ENCODE assay signal across 9 mouse cellular contexts in the genomic region with DNA sequence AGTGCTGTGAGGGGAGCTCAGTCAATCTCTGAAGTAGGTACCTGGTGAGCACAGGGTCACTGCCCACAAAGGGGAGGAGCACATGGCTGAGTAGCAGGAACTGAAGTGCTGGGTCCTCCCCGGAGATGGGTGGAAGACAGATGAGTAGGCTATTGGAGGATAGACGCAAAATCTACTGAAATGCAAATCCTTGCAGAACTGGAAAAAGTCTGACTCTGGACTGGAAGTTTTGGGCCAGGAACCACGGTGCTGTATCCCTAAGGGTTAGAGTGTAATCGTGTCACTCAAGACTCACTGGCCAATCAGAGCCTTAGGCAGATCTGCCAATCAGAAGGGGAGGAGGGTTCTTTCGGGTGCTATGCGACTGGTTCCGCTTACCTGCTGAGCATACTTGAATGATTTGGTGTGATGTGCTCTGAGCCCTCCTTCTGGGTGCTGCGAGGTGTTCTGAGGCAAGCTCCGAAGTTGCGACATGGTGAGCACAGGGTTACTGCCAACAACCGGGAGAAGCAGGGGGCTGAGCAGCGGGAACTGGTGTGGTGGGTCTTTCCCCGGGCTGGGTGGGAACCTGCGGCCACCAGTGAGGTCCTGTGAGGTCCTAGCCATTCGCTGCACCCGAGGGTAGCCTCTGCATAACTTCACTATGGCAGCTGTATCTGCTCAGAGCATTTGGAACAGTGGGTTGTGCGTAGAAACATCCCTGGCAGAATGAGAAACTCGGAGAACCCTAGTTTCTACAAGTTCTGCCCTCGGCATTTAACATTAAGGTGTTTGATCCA.
A peak's percentile ranks its signal among the peaks of the same experiment; 100 is the strongest.
DNase-seq lines count a peak whose midpoint lies in the region; ATAC-seq and TF ChIP-seq lines count a peak whose summit lies in the region.
"Had no signal": no experiment of that assay in that cellular context is flagged by ENCODE, and none has a peak within 500 bp of the region (broad histone marks: within the 10 kb centered on the region; RNA-seq: fewer than 3 reads in every experiment).

No protein-coding gene starts in this region.

- no peak overlapping the region for H3K27ac ChIP-seq in heart, embryonic 15.5 days
- no peak overlapping the region for H3K27ac ChIP-seq in liver, embryonic 13.5 days
- no peak overlapping the region for H3K27ac ChIP-seq in stomach, postnatal 0 days (replicated peaks)

- H3K27me3 ChIP-seq in heart, embryonic 15.5 days, result no peaks in the 10 kb centered on the region
- H3K27me3 ChIP-seq in liver, embryonic 13.5 days, result no peaks in the 10 kb centered on the region
- H3K27me3 ChIP-seq in stomach, postnatal 0 days (ENCODE audit: control insufficient read depth, insufficient read depth, low read length), result no peaks in the 10 kb centered on the region
- H3K27me3 ChIP-seq: Patski had no signal

- ATAC-seq in erythroblast, adult 5-6 weeks (replicated peaks; ENCODE audit: low FRiP score, poor library complexity, severe bottlenecking), result peak; percentile 65
- peak; percentile 92 for ATAC-seq in heart, embryonic 15.5 days (replicated peaks; ENCODE audit: insufficient number of reproducible peaks, insufficient read depth, low FRiP score, low read depth)
- ATAC-seq in liver, embryonic 13.5 days (ENCODE audit: low read depth), result peak; percentile 98
- peak; percentile 99 for ATAC-seq in stomach, postnatal 0 days (ENCODE audit: low FRiP score, low TSS enrichment)
- ATAC-seq: Patski had no signal

- DNase-seq in B cell, adult 2 months, result peak; percentile 54 to 56
- DNase-seq in brain, embryonic 18.5 days (ENCODE audit: low read depth, low spot score), result peak; percentile 36
- DNase-seq in kidney, postnatal 36 days, result peak; percentile 69 to 70
- DNase-seq in liver, embryonic 13.5 days, result peak; percentile 53
- peak; percentile 77 for DNase-seq in neural tube, embryonic 10.5 days (ENCODE audit: extremely low spot score, low spot score)
- peak; percentile 76 for DNase-seq in stomach, postnatal 0 days (ENCODE audit: low spot score)

- 3% methylated on average over 19 of the region's 19 CpGs for WGBS in heart, embryonic 15.5 days
- WGBS in liver, embryonic 13.5 days (ENCODE audit: insufficient replicate concordance), result 1% methylated on average over 19 of the region's 19 CpGs
- 1% methylated on average over 19 of the region's 19 CpGs for WGBS in stomach, postnatal 0 days

- peak overlapping the region; percentile 66 for H3K4me3 ChIP-seq in heart, embryonic 15.5 days
- H3K4me3 ChIP-seq in liver, embryonic 13.5 days (replicated peaks), result peak overlapping the region; percentile 55
- H3K4me3 ChIP-seq in stomach, postnatal 0 days (ENCODE audit: low read depth, low read length), result peak overlapping the region; percentile 50

- peak overlapping the region; percentile 93 for H3K4me2 ChIP-seq in heart, embryonic 15.5 days
- H3K4me2 ChIP-seq in liver, embryonic 13.5 days, result peak overlapping the region; percentile 81
- peak overlapping the region; percentile 88 for H3K4me2 ChIP-seq in stomach, postnatal 0 days (replicated peaks; ENCODE audit: low read depth)

- TF ChIP-seq EP300 in stomach, postnatal 0 days (optimal IDR thresholded peaks at IDR 0.05), result no peak

- H3K4me1 ChIP-seq in heart, embryonic 15.5 days (replicated peaks), result no peaks in the 10 kb centered on the region
- peaks cover 13% of the 10 kb centered on the region for H3K4me1 ChIP-seq in liver, embryonic 13.5 days (replicated peaks)
- 0 out of 2 replicates have a peak, but pooled peaks cover 2% of the 10 kb centered on the region for H3K4me1 ChIP-seq in stomach, postnatal 0 days (replicated peaks; ENCODE audit: control insufficient read depth, insufficient read depth)

- H3K9me3 ChIP-seq in heart, embryonic 15.5 days (replicated peaks), result no peaks in the 10 kb centered on the region
- H3K9me3 ChIP-seq in liver, embryonic 13.5 days (replicated peaks), result no peaks in the 10 kb centered on the region
- H3K9me3 ChIP-seq in stomach, postnatal 0 days (ENCODE audit: control insufficient read depth, low read length), result no peaks in the 10 kb centered on the region

- H3K9ac ChIP-seq in heart, embryonic 15.5 days, result peak overlapping the region; percentile 54
- H3K9ac ChIP-seq in liver, embryonic 13.5 days, result peak overlapping the region; percentile 45
- H3K9ac ChIP-seq in stomach, postnatal 0 days (ENCODE audit: low read length), result peak overlapping the region; percentile 38; the same call in 1 of the 2 replicates

- no peaks in the 10 kb centered on the region for H3K36me3 ChIP-seq in heart, embryonic 15.5 days
- H3K36me3 ChIP-seq in liver, embryonic 13.5 days, result no peaks in the 10 kb centered on the region
- no peaks in the 10 kb centered on the region for H3K36me3 ChIP-seq in stomach, postnatal 0 days (ENCODE audit: control insufficient read depth, insufficient read depth, low read length)

- no peak for TF ChIP-seq CTCF in stomach, postnatal 0 days (IDR thresholded peaks at IDR 0.05; ENCODE audit: low read depth)
